Comparison of ENCODE assay signal across 8 mouse cellular contexts in genomic region chr2:167689501-167690218, GRCm38 (mm10). TPM values are rescaled to one million over a fixed set of nuclear protein-coding genes. Genes with fewer than 3 reads are reported as not detected.
DNase-seq lines count a peak whose midpoint lies in the region; ATAC-seq lines count a peak whose summit lies in the region.

Tmem189 (minus strand) TSS chr2:167689822.

- peak; percentile 95 for DNase-seq in ZHBTc4 (ENCODE audit: low read depth, low spot score)
- peak; percentile 33 to 49 for DNase-seq in cerebellum, postnatal 36 days
- DNase-seq in gastrocnemius, adult 8-10 months (ENCODE audit: low spot score in 2 of 2) = peak; percentile 70 to 78
- peak in 1 of 2 experiments; percentile 73 for DNase-seq in left cerebral cortex, postnatal 10 days (ENCODE audit: extremely low spot score in 1 of 2, low spot score in 2 of 2)
- DNase-seq in right cerebral cortex, postnatal 14 days = peak; percentile 53
- no peak for DNase-seq in c-Kit-positive CD71-positive TER-119-positive erythroid progenitor cells, embryonic 14.5 days (ENCODE audit: low spot score)

- H3K4me3 ChIP-seq in hindbrain, embryonic 15.5 days = peak within 1 kb of the TSS; percentile 59

- H3K4me1 ChIP-seq in hindbrain, embryonic 15.5 days (replicated peaks) = peaks cover 21% of the 10 kb centered on the region

- intact Hi-C loops in left cerebral cortex, postnatal 10 days (cut with DNase I) = loop anchor here (10.0 kb wide), 2 partner anchors 325 to 395 kb away; partner anchors contain the start of genes Pard6b and Ripor3

- peaks cover 43% of the 10 kb centered on the region for H3K27me3 ChIP-seq in hindbrain, embryonic 15.5 days

- 0 out of 2 replicates have a peak within 1 kb of the TSS, but pooled peaks have one; percentile 9 for H3K27ac ChIP-seq in hindbrain, embryonic 15.5 days (replicated peaks)

- ATAC-seq in hindbrain, embryonic 15.5 days (ENCODE audit: low FRiP score, low read depth) = no peak
- peak; percentile 14; the same call in 1 of the 2 replicates for ATAC-seq in megakaryocyte, adult 5-6 weeks (ENCODE audit: poor library complexity, severe bottlenecking)

- no peaks in the 10 kb centered on the region for H3K36me3 ChIP-seq in hindbrain, embryonic 15.5 days

- WGBS in hindbrain, embryonic 15.5 days = 1% methylated on average over 70 of the region's 99 CpGs

- H3K4me2 ChIP-seq in hindbrain, embryonic 15.5 days = peak within 1 kb of the TSS; percentile 97

- H3K9me3 ChIP-seq in hindbrain, embryonic 15.5 days = no peaks in the 10 kb centered on the region

- H3K9ac ChIP-seq in hindbrain, embryonic 15.5 days = peak within 1 kb of the TSS; percentile 56

RNA-seq across cellular contexts. Expression of gene Tmem189, which starts in this region (rescaled TPM):
- total RNA-seq in gastrocnemius, adult 8-10 months (2022) = 10 to 100 TPM; 11.8 to 13.1 (median 12.5) TPM
- 39.4 and 42.5 TPM in 2 replicates for polyA plus RNA-seq in hindbrain, embryonic 15.5 days (2015; fragmentation: Nextera tagmentation; extraction: Ambion mirVana)
- total RNA-seq in left cerebral cortex, postnatal 10 days (2021) = 10 to 100 TPM; 48.4 to 50.2 TPM
- total RNA-seq in megakaryocyte, adult 5-6 weeks (2015) = 25.1 and 35.7 TPM in 2 replicates
- 40.6 and 43.1 TPM in 2 replicates for total RNA-seq in megakaryocyte, adult 5-6 weeks (2017)
